Mouse (Mus musculus): Measurements from ENCODE around the gene Prrx1. TPM values are rescaled to one million over a fixed set of nuclear protein-coding genes. Genes with fewer than 3 reads are reported as not detected.
A peak's percentile ranks its signal among the peaks of the same experiment; 100 is the strongest.

Prrx1 gene
- polyA plus RNA-seq, 1 experiment from 2014 or later: 20.7 TPM

GRCm38 (mm10) chr1:163338525-163339218 lies 25.2 kb upstream of the Prrx1 start:
- WGBS: 63% methylated on average over 7 of the region's 7 CpGs
- Histone ChIP-seq H3K27ac (no peak overlapping the region), H3K4me1 (no peaks in the 10 kb centered on the region), H3K27me3 (replicated peaks) (no peaks in the 10 kb centered on the region), H3K4me2 (replicated peaks) (no peak overlapping the region), H3K9ac (no peak overlapping the region), H3K9me3 (no peaks in the 10 kb centered on the region), H3K36me3 (no peaks in the 10 kb centered on the region), H3K4me3 (no peak overlapping the region)
- ATAC-seq (ENCODE audit: low FRiP score, low read depth): peak; percentile 59

GRCm38 (mm10) chr1:163337821-163338220 lies 24.3 kb upstream of the Prrx1 start:
- H3K9ac ChIP-seq: no peak overlapping the region
- no peaks in the 10 kb centered on the region for H3K4me1 ChIP-seq
- H3K27me3 ChIP-seq (replicated peaks): no peaks in the 10 kb centered on the region
- no peaks in the 10 kb centered on the region for H3K9me3 ChIP-seq
- no peak; the same call in 1 of the 2 replicates for ATAC-seq (ENCODE audit: low FRiP score, low read depth)
- no peak overlapping the region for H3K4me2 ChIP-seq (replicated peaks)
- H3K27ac ChIP-seq: no peak overlapping the region
- H3K4me3 ChIP-seq: no peak overlapping the region
- no peaks in the 10 kb centered on the region for H3K36me3 ChIP-seq
- 86% methylated on average over 2 of the region's 2 CpGs for WGBS

GRCm38 (mm10) chr1:163327279-163327678 lies 13.8 kb upstream of the Prrx1 start:
- H3K27ac ChIP-seq: no peak overlapping the region
- no peak for ATAC-seq (ENCODE audit: low FRiP score, low read depth)
- 46% methylated on average over 2 of the region's 2 CpGs for WGBS
- no peak overlapping the region for H3K9ac ChIP-seq
- H3K4me3 ChIP-seq: no peak overlapping the region
- no peaks in the 10 kb centered on the region for H3K36me3 ChIP-seq
- no peaks in the 10 kb centered on the region for H3K9me3 ChIP-seq
- no peaks in the 10 kb centered on the region for H3K4me1 ChIP-seq
- no peaks in the 10 kb centered on the region for H3K27me3 ChIP-seq (replicated peaks)
- no peak overlapping the region for H3K4me2 ChIP-seq (replicated peaks)

GRCm38 (mm10) chr1:163319669-163320571 lies 6.4 kb upstream of the Prrx1 start:
- Histone ChIP-seq H3K4me3 (no peak overlapping the region), H3K4me2 (replicated peaks) (no peak overlapping the region), H3K9me3 (no peaks in the 10 kb centered on the region), H3K27me3 (replicated peaks) (peaks cover 25% of the 10 kb centered on the region), H3K27ac (no peak overlapping the region), H3K4me1 (peaks cover 3% of the 10 kb centered on the region), H3K36me3 (no peaks in the 10 kb centered on the region), H3K9ac (no peak overlapping the region)
- 60% methylated on average over 3 of the region's 3 CpGs for WGBS
- no peak for ATAC-seq (ENCODE audit: low FRiP score, low read depth)

- H3K4me2 ChIP-seq (replicated peaks): no peak overlapping the region
- 49% methylated on average over 1 of the region's 1 CpGs for WGBS
- H3K4me1 ChIP-seq: peaks cover 23% of the 10 kb centered on the region
- H3K27me3 ChIP-seq (replicated peaks): peaks cover 55% of the 10 kb centered on the region
- ATAC-seq (ENCODE audit: low FRiP score, low read depth): no peak
- H3K9ac ChIP-seq: no peak overlapping the region
- no peaks in the 10 kb centered on the region for H3K36me3 ChIP-seq
- no peak overlapping the region for H3K27ac ChIP-seq
- no peak overlapping the region for H3K4me3 ChIP-seq
- H3K9me3 ChIP-seq: no peaks in the 10 kb centered on the region
Observed at GRCm38 (mm10) chr1:163316920-163317319, 3.4 kb upstream of the Prrx1 start.

- 1% methylated on average over 23 of the region's 23 CpGs for WGBS
- Histone ChIP-seq H3K4me2 (replicated peaks) (peak overlapping the region; percentile 68), H3K9ac (no peak overlapping the region), H3K4me1 (peaks cover 28% of the 10 kb centered on the region), H3K27me3 (replicated peaks) (peaks cover 75% of the 10 kb centered on the region), H3K4me3 (peak overlapping the region; percentile 18), H3K9me3 (no peaks in the 10 kb centered on the region), H3K27ac (no peak overlapping the region), H3K36me3 (no peaks in the 10 kb centered on the region)
- ATAC-seq (ENCODE audit: low FRiP score, low read depth): no peak
Observed at GRCm38 (mm10) chr1:163314829-163315301, 1.4 kb upstream of the Prrx1 start.

GRCm38 (mm10) chr1:163313921-163314725 lies 613 bp upstream of the Prrx1 start:
- no peak overlapping the region for H3K9ac ChIP-seq
- WGBS: under 1% methylated on average over 21 of the region's 21 CpGs

GRCm38 (mm10) chr1:163311861-163312811 lies 1.4 kb downstream of the Prrx1 start:
- peak overlapping the region; percentile 68 for H3K4me2 ChIP-seq (replicated peaks)
- H3K4me3 ChIP-seq: peak overlapping the region; percentile 41
- H3K27ac ChIP-seq: no peak overlapping the region
- peaks cover 95% of the 10 kb centered on the region for H3K27me3 ChIP-seq (replicated peaks)
- H3K9me3 ChIP-seq: no peaks in the 10 kb centered on the region
- under 1% methylated on average over 59 of the region's 59 CpGs for WGBS
- ATAC-seq (ENCODE audit: low FRiP score, low read depth): peak; percentile 13; the same call in 1 of the 2 replicates
- peaks cover 28% of the 10 kb centered on the region for H3K4me1 ChIP-seq
- no peaks in the 10 kb centered on the region for H3K36me3 ChIP-seq
- H3K9ac ChIP-seq: peak overlapping the region; percentile 61

More at GRCm38 (mm10) chr1:163313921-163314725, 613 bp upstream of the Prrx1 start:
- Histone ChIP-seq H3K4me2 (replicated peaks) (peak overlapping the region; percentile 68), H3K27ac (no peak overlapping the region), H3K36me3 (no peaks in the 10 kb centered on the region), H3K27me3 (replicated peaks) (peaks cover 83% of the 10 kb centered on the region), H3K9me3 (no peaks in the 10 kb centered on the region), H3K4me3 (peak overlapping the region; percentile 41), H3K4me1 (peaks cover 28% of the 10 kb centered on the region)
- no peak for ATAC-seq (ENCODE audit: low FRiP score, low read depth)

- H3K4me1 ChIP-seq: peaks cover 28% of the 10 kb centered on the region
- 9% methylated on average over 13 of the region's 13 CpGs for WGBS
- peak overlapping the region; percentile 41 for H3K4me3 ChIP-seq
- peak overlapping the region; percentile 61 for H3K9ac ChIP-seq
- peak overlapping the region; percentile 68 for H3K4me2 ChIP-seq (replicated peaks)
- no peak for ATAC-seq (ENCODE audit: low FRiP score, low read depth)
- H3K27me3 ChIP-seq (replicated peaks): peaks cover 89% of the 10 kb centered on the region
- H3K27ac ChIP-seq: no peak overlapping the region
- H3K36me3 ChIP-seq: no peaks in the 10 kb centered on the region
- no peaks in the 10 kb centered on the region for H3K9me3 ChIP-seq
Observed at GRCm38 (mm10) chr1:163311006-163311836, 2.3 kb downstream of the Prrx1 start.

- Histone ChIP-seq H3K4me2 (replicated peaks) (peak overlapping the region; percentile 68), H3K9ac (no peak overlapping the region), H3K27ac (no peak overlapping the region), H3K9me3 (no peaks in the 10 kb centered on the region), H3K4me1 (peaks cover 28% of the 10 kb centered on the region), H3K27me3 (replicated peaks) (peaks cover 88% of the 10 kb centered on the region), H3K36me3 (no peaks in the 10 kb centered on the region), H3K4me3 (peak overlapping the region; percentile 15; the same call in 1 of the 2 replicates)
- WGBS: 7% methylated on average over 8 of the region's 8 CpGs
- ATAC-seq (ENCODE audit: low FRiP score, low read depth): no peak
Observed at GRCm38 (mm10) chr1:163310023-163310754, 3.3 kb downstream of the Prrx1 start.

Data from neural tube, embryonic 12.5 days (tissue).